Mouse (Mus musculus) G1E (cell line): ENCODE measurements around the gene Aida. TPM values are rescaled to one million over a fixed set of nuclear protein-coding genes. Genes with fewer than 3 reads are reported as not detected.

Source experiments
- ATAC-seq: 2 replicates; pipeline ENCODE4 v1.8.0; 2016; ENCODE audit warnings: mild to moderate bottlenecking; ENCODE audit not compliant: insufficient number of reproducible peaks, poor library complexity, low FRiP score, severe bottlenecking; ENCODE audit errors: extremely low read depth
- DNase-seq: peaks from one replicate; pipeline ENCODE4 v3.0.0; 2012; ENCODE audit warnings: low spot score
- H3K27me3 ChIP-seq: 2 replicates; pipeline ENCODE4 v1.6.1; 2012; ENCODE audit warnings: mild to moderate bottlenecking, low read length, inconsistent platforms; ENCODE audit not compliant: insufficient read depth
- H3K36me3 ChIP-seq: replicated peaks from 2 replicates; pipeline ENCODE3; 2012; ENCODE audit warnings: mild to moderate bottlenecking, inconsistent platforms
- H3K4me1 ChIP-seq: 2 replicates; pipeline ENCODE4 v1.6.1; 2012; ENCODE audit warnings: low read depth, low read length, inconsistent platforms, mixed read lengths; ENCODE audit not compliant: insufficient read depth
- H3K4me3 ChIP-seq: 2 replicates; pipeline ENCODE4 v1.5.1; 2012; ENCODE audit warnings: low read depth, mild to moderate bottlenecking, inconsistent platforms, low read length, moderate library complexity, mixed read lengths
- H3K9me3 ChIP-seq: replicated peaks from 2 replicates; pipeline ENCODE4 v1.6.1; 2012; ENCODE audit warnings: inconsistent platforms
- CTCF ChIP-seq: IDR thresholded peaks from 2 replicates; pipeline ENCODE4 v1.5.1; 2012; ENCODE audit warnings: low read depth, low read length, inconsistent platforms, mixed read lengths
- GATA1 ChIP-seq: IDR thresholded peaks from 2 replicates; pipeline ENCODE4 v1.6.1; 2012; ENCODE audit warnings: borderline replicate concordance, low read length, inconsistent platforms, mixed read lengths
- GATA2 ChIP-seq: IDR thresholded peaks from 2 replicates; pipeline ENCODE4 v1.6.1; 2012; ENCODE audit warnings: low read depth, low read length, inconsistent platforms, borderline replicate concordance
- POLR2AphosphoS5 ChIP-seq: IDR thresholded peaks from 2 replicates; pipeline ENCODE4 v1.6.1; 2012; ENCODE audit warnings: low read depth, low read length, inconsistent platforms; ENCODE audit not compliant: insufficient replicate concordance
- TAL1 ChIP-seq: conservative IDR thresholded peaks from 2 replicates; pipeline ENCODE4 v1.6.1; 2012; ENCODE audit warnings: low read depth, low read length, inconsistent platforms, mixed read lengths
- polyA plus RNA-seq: library from polyadenylated mRNA; stranded (reverse); fragments of >175 nt; gene quantifications from 2 replicates; pipeline ENCODE4 v1.2.3, GENCODE M21; 2012
- total RNA-seq, 2 experiments: library from RNA; stranded (forward) in 1 of 2; stranded (reverse) in 1 of 2; fragments of 200-1000 nt in 1 of 2; fragments of >200 nt in 1 of 2; fragmentation: Nextera tagmentation in 1 of 2; gene quantifications; 2 replicates each; pipeline ENCODE4 v1.2.3; 2014 to 2017

Gene Aida
- total RNA-seq (2014; fragmentation: Nextera tagmentation) (29.0 and 53.4 TPM in 2 replicates), total RNA-seq (2017) (42.8 and 48.2 TPM in 2 replicates), polyA plus RNA-seq (14.3 and 16.9 TPM in 2 replicates)

DNA sequence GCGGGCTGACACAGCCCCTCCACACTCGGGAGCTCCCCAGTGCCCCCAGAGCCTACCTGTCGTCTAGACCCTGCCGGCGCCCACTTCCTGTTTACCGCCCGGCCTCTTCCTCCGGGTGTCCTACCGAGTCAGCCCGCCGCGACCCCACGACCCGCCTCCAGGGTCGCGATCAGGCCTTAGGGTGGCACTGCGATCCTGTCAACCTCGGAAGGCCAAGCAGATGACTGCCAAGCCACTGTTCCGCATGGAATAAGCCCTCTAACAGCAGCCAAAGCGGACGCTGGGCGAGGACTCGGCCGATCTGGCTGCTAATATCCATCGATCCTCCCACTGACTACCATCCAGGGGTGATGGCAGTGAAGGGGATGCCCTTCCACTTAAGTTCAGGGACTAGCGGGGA is at the start of gene Aida:
Gene Aida, plus strand, starts transcription at position 126 of the 400 bp plus-strand sequence.
- Histone ChIP-seq H3K9me3 (no peaks in the 10 kb centered on the region), H3K4me1 (peaks cover 8% of the 10 kb centered on the region; the same call in 1 of the 2 replicates), H3K4me3 (peak within 1 kb of the TSS; percentile 74), H3K36me3 (peaks cover 28% of the 10 kb centered on the region), H3K27me3 (no peaks in the 10 kb centered on the region)
- ATAC-seq = peak; percentile 5; the same call in 1 of the 2 replicates
- DNase-seq = peak; percentile 67
- TF ChIP-seq TAL1 (no peak), GATA1 (no peak), POLR2AphosphoS5 (no peak)

DNA sequence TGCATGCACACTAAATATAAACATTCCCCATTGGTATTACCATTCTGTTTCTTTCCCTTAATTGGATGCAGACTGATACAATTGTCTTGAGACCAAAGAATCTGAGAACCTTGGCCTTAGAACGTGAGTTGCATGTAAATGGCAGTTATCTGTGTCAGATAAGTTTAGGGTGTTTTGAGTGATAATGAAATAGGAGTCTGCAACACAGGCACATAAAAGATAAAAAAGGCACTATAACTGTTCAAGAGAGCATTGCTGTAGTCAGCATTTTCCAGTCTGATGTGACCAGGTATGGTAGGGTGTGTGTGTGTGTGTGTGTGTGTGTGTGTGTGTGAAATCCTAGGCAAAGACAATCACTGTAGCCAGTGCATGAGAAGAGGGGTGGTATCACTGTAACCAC is 48.2 kb upstream of the Aida start:
- Histone ChIP-seq H3K4me1 (no peaks in the 10 kb centered on the region), H3K9me3 (no peaks in the 10 kb centered on the region), H3K36me3 (no peaks in the 10 kb centered on the region), H3K4me3 (no peak overlapping the region), H3K27me3 (peaks cover 2% of the 10 kb centered on the region; the same call in 1 of the 2 replicates)
- ATAC-seq = no peak
- no peak for DNase-seq
- TF ChIP-seq GATA1 (no peak), TAL1 (no peak), POLR2AphosphoS5 (no peak), CTCF (no peak), GATA2 (no peak)

DNA sequence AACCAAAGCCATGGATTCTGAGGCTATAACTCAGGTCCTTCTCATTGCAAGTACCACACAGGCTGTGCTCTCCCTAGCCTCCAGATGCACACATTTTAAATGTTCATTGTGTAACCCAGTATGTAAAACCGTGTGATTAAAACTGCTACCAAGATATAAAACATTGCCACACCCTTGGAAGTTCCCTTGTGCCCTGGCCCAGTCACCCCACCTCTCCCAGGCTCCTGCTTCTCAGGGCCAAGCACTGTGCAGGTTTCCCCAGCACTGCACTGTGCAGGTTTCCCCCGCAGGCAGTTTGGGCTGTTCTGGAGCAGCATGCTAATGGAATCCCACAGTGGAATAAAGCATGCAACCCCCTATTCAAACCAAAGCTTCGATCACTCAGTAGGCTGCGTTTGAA is 45.8 kb upstream of the Aida start:
- no peaks in the 10 kb centered on the region for H3K36me3 ChIP-seq
- peaks cover 2% of the 10 kb centered on the region; the same call in 1 of the 2 replicates for H3K27me3 ChIP-seq
- no peak for ATAC-seq
- TF ChIP-seq GATA1 = no peak
- no peak for TF ChIP-seq TAL1
- no peak for TF ChIP-seq GATA2
- TF ChIP-seq POLR2AphosphoS5 = no peak
- TF ChIP-seq CTCF = no peak
- H3K4me3 ChIP-seq = no peak overlapping the region
- no peaks in the 10 kb centered on the region for H3K9me3 ChIP-seq
- DNase-seq = no peak
- H3K4me1 ChIP-seq = no peaks in the 10 kb centered on the region

DNA sequence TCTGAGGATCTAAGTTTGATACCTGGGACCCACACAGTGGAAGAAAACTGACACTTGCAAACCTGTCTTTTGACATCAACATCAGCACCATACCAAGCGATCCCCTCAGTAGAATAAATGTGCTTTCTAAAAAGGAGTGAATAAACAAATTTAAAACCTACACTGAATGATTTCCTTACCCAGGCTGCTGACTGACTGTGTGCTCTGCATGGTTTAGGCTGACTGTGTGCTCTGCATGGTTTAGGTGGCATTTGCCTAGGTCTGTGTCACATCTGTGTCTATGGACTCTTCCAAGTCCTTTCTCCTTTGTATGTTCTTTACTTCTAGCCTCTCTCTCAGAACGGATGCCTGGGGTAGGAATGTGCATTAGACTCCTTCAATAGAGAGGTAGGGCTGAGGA is 44.6 kb upstream of the Aida start:
- H3K4me3 ChIP-seq = no peak overlapping the region
- H3K36me3 ChIP-seq = no peaks in the 10 kb centered on the region
- TF ChIP-seq CTCF (no peak), GATA2 (no peak), TAL1 (no peak), GATA1 (no peak), POLR2AphosphoS5 (no peak)
- no peaks in the 10 kb centered on the region for H3K4me1 ChIP-seq
- no peak for DNase-seq
- H3K9me3 ChIP-seq = no peaks in the 10 kb centered on the region
- H3K27me3 ChIP-seq = peaks cover 2% of the 10 kb centered on the region; the same call in 1 of the 2 replicates
- no peak for ATAC-seq

DNA sequence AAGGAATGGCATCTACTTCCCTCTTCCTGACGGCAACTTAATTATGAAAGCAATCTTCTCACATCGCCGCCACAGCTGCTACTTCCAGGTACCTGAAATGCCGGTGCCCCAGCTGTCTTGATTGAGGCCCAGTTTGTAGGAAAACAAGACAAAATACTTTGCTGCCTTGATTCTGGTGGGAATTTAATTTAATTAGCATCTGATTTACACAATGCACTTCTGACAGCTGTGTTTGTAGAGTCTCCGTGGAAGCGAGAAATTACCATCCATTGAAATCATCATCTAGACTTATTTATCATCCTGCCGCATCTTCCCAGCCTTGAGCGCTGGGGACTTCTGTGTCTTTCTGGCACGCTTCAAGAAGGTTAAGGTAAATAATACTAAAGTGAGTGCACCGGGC is 43.8 kb upstream of the Aida start:
- DNase-seq = no peak
- TF ChIP-seq GATA1 (no peak), TAL1 (no peak), GATA2 (no peak), POLR2AphosphoS5 (no peak), CTCF (no peak)
- no peak for ATAC-seq
- Histone ChIP-seq H3K4me3 (no peak overlapping the region), H3K27me3 (peaks cover 2% of the 10 kb centered on the region; the same call in 1 of the 2 replicates), H3K4me1 (no peaks in the 10 kb centered on the region), H3K9me3 (no peaks in the 10 kb centered on the region), H3K36me3 (no peaks in the 10 kb centered on the region)

DNA sequence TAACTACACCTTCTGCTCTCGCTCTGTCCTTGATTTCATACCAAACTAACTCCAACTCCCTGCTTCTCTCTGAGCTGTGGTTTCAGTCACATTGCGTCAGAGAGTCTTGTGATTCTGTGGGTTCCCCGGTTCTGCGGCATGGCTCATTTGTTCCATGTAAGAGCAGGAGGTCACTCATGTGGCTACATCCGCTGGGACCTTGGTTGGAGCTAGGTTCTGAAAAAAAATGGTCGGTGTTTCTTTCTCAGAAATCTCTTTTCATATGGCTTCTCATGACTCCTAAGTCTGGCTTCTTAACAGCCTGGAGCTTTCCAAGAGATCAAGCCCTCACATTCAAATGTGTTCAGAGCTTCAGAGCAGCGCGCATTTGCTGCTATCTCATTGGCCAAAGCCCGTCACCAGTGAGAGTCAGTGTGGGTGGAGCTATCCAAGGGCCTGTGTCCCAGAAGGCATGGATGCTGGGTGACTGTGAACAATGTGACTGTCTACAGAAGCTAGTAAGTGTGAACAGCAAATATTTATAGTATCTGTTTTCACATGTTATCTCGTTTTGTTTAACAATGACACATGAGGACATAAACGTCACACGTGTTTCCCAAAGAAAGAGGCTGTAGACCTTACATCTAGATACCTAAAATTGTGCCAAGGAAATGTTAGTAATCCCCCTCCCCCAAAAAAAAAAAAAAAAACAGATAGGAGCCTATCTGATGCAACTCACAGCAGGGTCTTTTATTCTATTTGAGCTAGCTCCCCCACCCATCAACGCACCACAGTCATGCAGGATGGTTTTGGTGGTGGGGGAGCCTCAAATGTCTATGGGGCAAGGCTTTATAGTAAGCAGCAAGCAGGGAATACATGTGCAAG is 32.0 kb upstream of the Aida start:
- ATAC-seq (no peak), DNase-seq (no peak)
- Histone ChIP-seq H3K36me3 (no peaks in the 10 kb centered on the region), H3K9me3 (no peaks in the 10 kb centered on the region), H3K27me3 (peaks cover 14% of the 10 kb centered on the region), H3K4me3 (no peak overlapping the region), H3K4me1 (peaks cover 13% of the 10 kb centered on the region)
- TF ChIP-seq POLR2AphosphoS5 = no peak
- TF ChIP-seq CTCF = no peak
- TF ChIP-seq TAL1 = no peak
- TF ChIP-seq GATA2 = no peak
- no peak for TF ChIP-seq GATA1
